Mouse (Mus musculus) adrenal gland, postnatal 0 days (tissue): ENCODE data around the gene Gm12830. TPM values are rescaled to one million over a fixed set of nuclear protein-coding genes. Genes with fewer than 3 reads are reported as not detected.

Experiments
- polyA plus RNA-seq: library from polyadenylated mRNA; unstranded; fragments of >200 nt; fragmentation: Nextera tagmentation; extraction: Ambion mirVana; gene quantifications from 2 replicates; pipeline ENCODE4 v1.2.1, GENCODE M21; 2015

Gm12830 gene
- polyA plus RNA-seq: not detected in 2 replicates

DNA sequence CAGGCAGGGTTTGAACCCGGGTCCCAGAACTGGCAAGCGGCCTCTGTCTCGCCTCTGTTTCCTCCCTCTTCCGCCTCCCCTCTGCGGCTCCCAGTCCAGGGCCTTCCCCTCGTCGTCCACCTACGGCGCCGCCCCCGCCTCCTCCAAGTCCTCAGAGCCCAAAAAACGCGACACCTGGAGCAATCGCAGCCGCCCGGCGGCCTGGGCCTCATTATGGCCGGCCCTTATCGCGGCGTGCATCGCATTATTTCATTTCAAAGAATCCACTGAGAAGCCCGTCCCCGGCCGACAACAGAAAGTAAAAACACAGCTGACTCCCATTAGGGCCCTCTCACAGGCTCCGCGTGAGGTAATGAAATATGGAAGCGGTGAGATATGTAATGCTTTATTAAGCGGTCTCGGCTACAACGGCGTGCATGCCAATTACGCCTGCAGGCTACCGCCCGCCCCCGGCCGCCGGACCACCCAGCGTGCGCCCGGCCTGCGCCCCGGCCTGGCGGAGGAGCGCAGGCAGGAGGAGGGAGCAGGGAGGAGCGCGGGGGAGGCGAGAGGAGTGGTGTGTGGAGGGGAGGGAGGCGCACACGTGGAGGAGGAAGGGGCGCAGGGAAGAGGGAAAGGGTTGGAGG lies at the start of gene Gm12830:
TSS of gene Gm12830 (plus strand) at position 156 of the 626 bp plus-strand sequence.

Other genes starting within 250 kb of the Gm12830 start
- 2.4 and 5.9 TPM in 2 replicates for gene Foxd2, start 87.2 kb downstream of the Gm12830 start, polyA plus RNA-seq
- gene Foxe3, start 104.3 kb downstream of the Gm12830 start, polyA plus RNA-seq: not detected in 2 replicates
- gene Cmpk1, start 165.5 kb downstream of the Gm12830 start, polyA plus RNA-seq: 133 and 144 TPM in 2 replicates
- gene Stil, start 178.4 kb downstream of the Gm12830 start, polyA plus RNA-seq: 1.7 and 2.6 TPM in 2 replicates
- 0.74 and 1.4 TPM in 2 replicates for gene Tal1, start 234.7 kb downstream of the Gm12830 start, polyA plus RNA-seq